Mouse (Mus musculus): ENCODE data around the gene Sec23a. TPM values are rescaled to one million over a fixed set of nuclear protein-coding genes. Genes with fewer than 3 reads are reported as not detected.
"Not testable (repeated sequence)": the region's sequence is repeated elsewhere in the genome, so short reads cannot be mapped to it uniquely, and the experiment has no call there.

Sec23a gene
- total and polyA plus RNA-seq, 3 experiments = 10.6 to 48.9 (median 38.8) TPM

- peak; percentile 46 for DNase-seq
Observed at GRCm38 (mm10) chr12:58985766-58986165, 26.1 kb downstream of the Sec23a start.

DNA sequence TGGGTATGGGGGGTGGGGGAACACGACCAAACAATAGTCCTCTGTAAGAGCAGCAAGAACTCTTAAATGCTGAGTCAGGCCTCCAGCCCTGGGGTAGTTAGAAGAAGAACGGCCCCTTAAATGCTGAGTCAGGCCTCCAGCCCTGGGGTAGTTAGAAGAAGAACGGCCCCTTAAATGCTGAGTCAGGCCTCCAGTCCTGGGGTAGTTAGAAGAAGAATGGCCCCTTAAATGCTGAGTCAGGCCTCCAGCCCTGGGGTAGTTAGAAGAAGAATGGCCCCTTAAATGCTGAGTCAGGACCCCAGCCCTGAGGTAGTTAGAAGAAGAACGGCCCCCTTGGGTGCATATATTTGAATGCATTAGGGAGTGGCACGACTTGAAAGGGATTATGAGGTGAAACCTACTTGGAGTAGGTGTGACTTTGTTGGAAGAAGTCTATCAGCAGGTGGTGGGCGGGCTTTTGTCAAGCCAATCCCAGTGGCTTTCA, 30.6 kb downstream of the Sec23a start:
- DNase-seq = not testable (repeated sequence)

GRCm38 (mm10) chr12:58976966-58977365, 34.9 kb downstream of the Sec23a start:
- DNase-seq = peak; percentile 6

- no peak for DNase-seq
Observed at GRCm38 (mm10) chr12:58964583-58964982, 47.2 kb downstream of the Sec23a start.

DNA sequence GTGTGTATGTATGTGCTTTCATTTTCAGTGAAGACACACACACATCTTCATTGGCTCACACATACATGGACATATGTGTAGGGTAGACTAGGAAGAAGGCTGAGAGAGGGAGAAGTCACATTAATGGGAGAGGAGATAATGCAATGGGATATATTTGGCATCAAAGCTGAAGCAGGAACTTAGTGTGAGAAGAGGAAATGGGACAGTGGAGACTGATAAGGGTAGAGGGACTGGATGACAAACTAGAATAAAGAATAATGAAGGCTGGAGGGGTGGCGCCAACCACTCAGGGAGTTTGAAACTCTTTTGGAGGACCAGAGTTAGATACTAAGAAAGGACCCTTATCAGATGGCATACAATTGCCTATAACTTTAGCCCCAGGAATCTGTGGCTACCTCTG, 51.0 kb downstream of the Sec23a start:
- DNase-seq = no peak

DNA sequence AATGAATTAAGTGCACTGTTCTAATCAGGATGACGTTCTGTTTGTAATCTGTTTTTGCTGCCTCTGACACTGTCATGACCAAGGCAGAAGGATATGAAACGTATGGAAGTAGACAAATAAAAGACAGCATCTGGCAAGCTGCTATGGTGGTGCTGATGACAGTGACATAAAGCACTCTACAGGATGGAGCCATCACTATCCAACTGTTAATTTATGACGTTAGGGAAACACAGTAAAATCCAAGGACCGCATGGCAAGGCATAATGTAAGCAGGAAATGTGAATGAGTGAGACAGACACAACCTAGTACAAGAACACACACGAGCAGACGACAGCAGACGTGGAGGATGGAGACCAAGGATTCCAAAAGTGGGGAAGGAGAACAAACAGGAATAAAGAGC, 55.2 kb downstream of the Sec23a start:
- DNase-seq = no peak

DNA sequence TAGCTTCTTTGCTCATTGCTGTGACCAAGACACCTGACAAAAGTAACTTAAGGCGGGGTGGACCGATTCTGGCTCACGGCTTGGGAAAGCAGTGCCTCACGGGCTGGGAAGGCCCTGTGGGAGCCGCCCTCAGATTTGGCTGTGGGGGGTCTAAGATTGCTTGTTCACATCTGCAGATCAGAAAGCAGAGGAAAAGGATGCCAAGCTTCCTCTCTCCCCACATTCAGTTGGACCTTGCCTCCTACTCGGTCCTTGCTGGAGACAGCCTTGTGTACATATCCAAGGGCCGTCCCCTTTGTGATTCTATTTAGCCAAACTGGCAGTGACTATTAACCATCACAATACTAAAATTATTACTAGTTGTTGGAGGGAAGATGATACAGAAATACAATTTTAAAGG, 55.7 kb downstream of the Sec23a start:
- DNase-seq = no peak

DNA sequence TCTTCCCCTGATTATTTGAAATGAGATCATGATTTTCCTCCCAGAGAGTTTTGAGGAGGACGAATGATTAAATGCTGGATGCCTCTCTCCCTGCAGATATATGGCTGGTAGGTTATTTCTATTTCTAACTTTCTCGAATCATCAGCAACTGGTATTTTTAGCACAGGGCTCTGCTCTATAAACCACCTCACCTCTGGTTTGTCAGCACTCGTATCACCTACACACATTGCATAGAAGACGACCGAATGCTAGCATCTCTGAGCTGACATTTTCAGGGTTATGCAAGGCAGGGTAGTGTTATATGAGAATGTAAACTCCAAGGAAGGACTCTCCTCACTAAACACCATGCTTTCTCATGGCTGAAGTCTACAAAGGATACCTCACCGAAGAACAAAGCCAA, 63.9 kb downstream of the Sec23a start:
- no peak for DNase-seq

GRCm38 (mm10) chr12:58947231-58947630, 64.6 kb downstream of the Sec23a start:
- DNase-seq = peak; percentile 24

- DNase-seq = no peak
Observed at GRCm38 (mm10) chr12:58942544-58942943, 69.3 kb downstream of the Sec23a start.

GRCm38 (mm10) chr12:58934580-58934979, 77.2 kb downstream of the Sec23a start:
- DNase-seq = no peak

GRCm38 (mm10) chr12:58924996-58925395, 86.8 kb downstream of the Sec23a start:
- no peak for DNase-seq

- DNase-seq = peak; percentile 30
Observed at GRCm38 (mm10) chr12:58924025-58924424, 87.8 kb downstream of the Sec23a start.

GRCm38 (mm10) chr12:58920775-58921174, 91.0 kb downstream of the Sec23a start:
- no peak for DNase-seq

DNA sequence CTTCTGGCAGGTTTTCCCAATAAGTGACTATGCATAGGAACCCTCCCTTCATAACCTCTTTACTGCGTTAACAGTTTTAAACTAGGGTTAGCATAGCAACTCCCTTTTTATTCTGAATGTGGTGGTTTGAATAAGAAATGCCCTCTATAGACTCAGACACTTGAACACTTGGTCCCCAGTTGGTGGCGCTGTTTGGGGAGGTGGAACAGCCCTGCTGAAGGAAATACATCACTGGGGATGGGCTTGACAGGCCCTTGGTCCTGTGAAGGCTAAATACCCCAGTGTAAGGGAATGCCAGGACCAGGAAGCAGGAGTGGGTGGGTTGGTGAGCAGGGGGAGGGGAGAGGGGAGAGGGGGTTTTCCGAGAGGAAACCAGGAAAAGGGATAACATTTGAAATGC, 92.3 kb downstream of the Sec23a start:
- DNase-seq = no peak

DNA sequence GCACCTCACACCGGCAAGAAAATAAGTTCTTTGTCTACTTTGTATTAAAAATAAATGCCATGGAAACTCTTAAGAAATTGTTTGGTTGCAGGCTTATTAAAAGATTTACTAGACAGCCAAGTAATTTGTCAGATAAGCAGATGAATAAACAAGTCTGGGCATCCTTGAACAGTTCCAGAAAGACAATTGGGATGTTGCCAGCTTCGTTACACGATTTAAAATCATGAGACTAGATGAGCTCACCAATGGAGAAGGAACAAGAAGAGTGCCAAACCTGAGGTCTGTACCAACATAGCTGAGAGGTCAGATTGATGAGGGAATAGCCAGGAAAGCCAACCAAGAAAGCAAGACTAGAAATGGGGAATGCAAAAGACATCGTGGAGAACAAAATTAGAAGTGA, 102.0 kb downstream of the Sec23a start:
- peak; percentile 46 for DNase-seq

Other genes with a start within 250 kb of the Sec23a start
- 10 to 100 TPM in 1 of 2 experiments, 1 to 10 TPM in 1; 5.9 to 10.2 TPM for gene Gemin2, start 1.4 kb upstream of the Sec23a start, total RNA-seq (2021)
- gene Gemin2, start 1.4 kb upstream of the Sec23a start, polyA plus RNA-seq (2012; rRNA removed) = 1.1 and 1.5 TPM in 2 replicates
- 10 to 100 TPM; 83.5 to 90.5 TPM for gene Trappc6b, start 49.5 kb upstream of the Sec23a start, total RNA-seq (2021)
- gene Trappc6b, start 49.5 kb upstream of the Sec23a start, polyA plus RNA-seq (2012; rRNA removed) = 86.1 and 101 TPM in 2 replicates
- gene Pnn, start 54.9 kb upstream of the Sec23a start, total RNA-seq (2021) = 10 to 100 TPM; 28.9 to 51.7 TPM
- gene Pnn, start 54.9 kb upstream of the Sec23a start, polyA plus RNA-seq (2012; rRNA removed) = 5.2 and 6.1 TPM in 2 replicates
- gene Mia2, start 83.8 kb upstream of the Sec23a start, total RNA-seq (2021) = 100 to 1,000 TPM; 114 to 180 TPM
- 20.8 and 31.9 TPM in 2 replicates for gene Mia2, start 83.8 kb upstream of the Sec23a start, polyA plus RNA-seq (2012; rRNA removed)
- gene Fbxo33, start 207.7 kb upstream of the Sec23a start, total RNA-seq (2021) = 10 to 100 TPM; 41.1 to 46.0 TPM
- gene Fbxo33, start 207.7 kb upstream of the Sec23a start, polyA plus RNA-seq (2012; rRNA removed) = 10.4 and 11.3 TPM in 2 replicates

All from adrenal gland, adult 2 months (tissue).